Mouse (Mus musculus) frontal cortex, adult (tissue): ENCODE measurements around the gene Sez6l2.

ENCODE experiments used
- ATAC-seq: cut with Nextera tagmentation; 2 replicates; pipeline ENCODE4 v1.9.2; 2017; ENCODE audit warnings: mild to moderate bottlenecking, moderate library complexity, mixed read lengths; ENCODE audit not compliant: low TSS enrichment

Gene Sez6l2

GRCm38 (mm10) chr7:126959780-126960179 lies 9.4 kb downstream of the Sez6l2 start:
- ATAC-seq, result no peak

- peak; percentile 61; the same call in 1 of the 2 replicates for ATAC-seq
Measured at GRCm38 (mm10) chr7:126961095-126961494, 10.7 kb downstream of the Sez6l2 start.

- peak; percentile 60; the same call in 1 of the 2 replicates for ATAC-seq
Measured at GRCm38 (mm10) chr7:126961965-126962364, 11.6 kb downstream of the Sez6l2 start.

GRCm38 (mm10) chr7:126963548-126964286 lies 13.4 kb downstream of the Sez6l2 start:
- no peak for ATAC-seq

GRCm38 (mm10) chr7:126965568-126965967 lies 15.2 kb downstream of the Sez6l2 start:
- no peak for ATAC-seq

GRCm38 (mm10) chr7:126967361-126967760 lies 17.0 kb downstream of the Sez6l2 start:
- ATAC-seq, result no peak

GRCm38 (mm10) chr7:126975493-126975892 lies 25.1 kb downstream of the Sez6l2 start:
- 0 out of 2 replicates have a peak, but pooled peaks have one; percentile 5 for ATAC-seq

- ATAC-seq, result no peak
Measured at GRCm38 (mm10) chr7:126975893-126975949, 25.4 kb downstream of the Sez6l2 start, which contains the start of gene Cdipt. TSS of gene Cdipt (plus strand) at chr7:126975914.

GRCm38 (mm10) chr7:126975950-126976866 lies 25.8 kb downstream of the Sez6l2 start, which contains the start of gene Cdiptos:
TSS of gene Cdiptos (minus strand) at chr7:126976098.
- peak; percentile 93 for ATAC-seq

- ATAC-seq, result no peak
Measured at GRCm38 (mm10) chr7:126976878-126977459, 26.6 kb downstream of the Sez6l2 start.

- no peak for ATAC-seq
Measured at GRCm38 (mm10) chr7:126978841-126979240, 28.5 kb downstream of the Sez6l2 start.

- no peak for ATAC-seq
Measured at GRCm38 (mm10) chr7:126981601-126982000, 31.2 kb downstream of the Sez6l2 start.

- no peak for ATAC-seq
Measured at GRCm38 (mm10) chr7:126982054-126982453, 31.7 kb downstream of the Sez6l2 start.

- no peak for ATAC-seq
Measured at GRCm38 (mm10) chr7:126983113-126983512, 32.8 kb downstream of the Sez6l2 start.

- ATAC-seq, result peak; percentile 85
Measured at GRCm38 (mm10) chr7:126984667-126985444, 34.5 kb downstream of the Sez6l2 start.

GRCm38 (mm10) chr7:126986319-126986718 lies 36.0 kb downstream of the Sez6l2 start:
- ATAC-seq, result peak; percentile 47; the same call in 1 of the 2 replicates

GRCm38 (mm10) chr7:126988816-126989215 lies 38.5 kb downstream of the Sez6l2 start:
- no peak for ATAC-seq

GRCm38 (mm10) chr7:126996449-126996848 lies 46.1 kb downstream of the Sez6l2 start:
- no peak for ATAC-seq

- no peak for ATAC-seq
Measured at GRCm38 (mm10) chr7:126999568-126999967, 49.2 kb downstream of the Sez6l2 start.

- ATAC-seq, result no peak
Measured at GRCm38 (mm10) chr7:127003620-127004019, 53.3 kb downstream of the Sez6l2 start.

GRCm38 (mm10) chr7:127004122-127004875 lies 53.9 kb downstream of the Sez6l2 start:
- no peak for ATAC-seq
